Mouse (Mus musculus) ES-Bruce4 (cell line): ENCODE measurements around the gene Pik3c2b. TPM values are rescaled to one million over a fixed set of nuclear protein-coding genes. Genes with fewer than 3 reads are reported as not detected.
"Not testable (repeated sequence)": the region's sequence is repeated elsewhere in the genome, so short reads cannot be mapped to it uniquely, and the experiment has no call there.

Experiments used
- H3K27ac ChIP-seq: 2 replicates; pipeline ENCODE4 v1.5.1; 2012; ENCODE audit warnings: low read length, inconsistent platforms; ENCODE audit not compliant: insufficient read depth
- H3K27me3 ChIP-seq: 2 replicates; pipeline ENCODE4 v1.6.1; 2012; ENCODE audit warnings: mild to moderate bottlenecking, low read length, inconsistent platforms; ENCODE audit not compliant: control insufficient read depth, poor library complexity, insufficient read depth, severe bottlenecking
- H3K36me3 ChIP-seq: 2 replicates; pipeline ENCODE4 v1.6.1; 2012; ENCODE audit warnings: inconsistent platforms, mild to moderate bottlenecking, low read length, moderate library complexity; ENCODE audit not compliant: control insufficient read depth, poor library complexity, insufficient read depth, severe bottlenecking
- H3K4me1 ChIP-seq: one replicate; pipeline ENCODE4 v1.8.1; 2011; ENCODE audit warnings: low read length; ENCODE audit not compliant: control insufficient read depth, insufficient read depth
- H3K4me3 ChIP-seq: 2 replicates; pipeline ENCODE4 v1.5.1; 2011; ENCODE audit warnings: low read depth, mild to moderate bottlenecking, low read length
- H3K9ac ChIP-seq: 2 replicates; pipeline ENCODE4 v1.6.1; 2012; ENCODE audit warnings: low read depth, mild to moderate bottlenecking, inconsistent platforms; ENCODE audit not compliant: poor library complexity, severe bottlenecking
- H3K9me3 ChIP-seq: replicated peaks from 2 replicates; pipeline ENCODE4 v1.6.1; 2012; ENCODE audit warnings: mild to moderate bottlenecking, low read length, inconsistent platforms; ENCODE audit not compliant: control insufficient read depth, poor library complexity, insufficient read depth, severe bottlenecking
- CTCF ChIP-seq: IDR thresholded peaks from one replicate; pipeline ENCODE4 v1.8.1; 2011; ENCODE audit warnings: low read depth, low read length
- EP300 ChIP-seq: IDR thresholded peaks from 2 replicates; pipeline ENCODE4 v1.6.1; 2011; ENCODE audit warnings: low read depth, low read length; ENCODE audit not compliant: insufficient read depth
- POLR2A ChIP-seq: IDR thresholded peaks from one replicate; pipeline ENCODE4 v1.8.1; 2011; ENCODE audit warnings: low read length; ENCODE audit not compliant: insufficient read depth
- polyA plus RNA-seq: library from polyadenylated mRNA; stranded (reverse); fragments of >200 nt; gene quantifications from 2 replicates; pipeline ENCODE4 v1.2.4, GENCODE M21; 2011; ENCODE audit warnings: low read depth; ENCODE audit not compliant: missing spikeins, insufficient read depth, insufficient read length

The Pik3c2b gene
- polyA plus RNA-seq, 1 experiment: 6.0 TPM

GRCm38 (mm10) chr1:133030461-133030860, 15.0 kb upstream of the Pik3c2b start, which contains the start of gene Mdm4:
Gene Mdm4, minus strand, starts transcription at chr1:133030561.
- no peak within 1 kb of the TSS for H3K9ac ChIP-seq
- no peaks in the 10 kb centered on the region for H3K27me3 ChIP-seq

GRCm38 (mm10) chr1:133032981-133033315, 12.5 kb upstream of the Pik3c2b start:
- Histone ChIP-seq H3K4me3 (peak overlapping the region; percentile 84; the same call in 1 of the 2 replicates), H3K27ac (no peak overlapping the region), H3K9me3 (no peaks in the 10 kb centered on the region), H3K4me1 (no peaks in the 10 kb centered on the region), H3K36me3 (no peaks in the 10 kb centered on the region), H3K9ac (peak overlapping the region; percentile 64), H3K27me3 (no peaks in the 10 kb centered on the region)
- TF ChIP-seq CTCF (no peak), POLR2A (no peak), EP300 (no peak)

More at GRCm38 (mm10) chr1:133030461-133030860, 15.0 kb upstream of the Pik3c2b start, which contains the start of gene Mdm4:
- TF ChIP-seq CTCF: no peak
- no peak for TF ChIP-seq EP300
- no peak for TF ChIP-seq POLR2A
- Histone ChIP-seq H3K4me3 (no peak within 1 kb of the TSS), H3K4me1 (no peaks in the 10 kb centered on the region), H3K9me3 (no peaks in the 10 kb centered on the region), H3K36me3 (no peaks in the 10 kb centered on the region), H3K27ac (no peak within 1 kb of the TSS)

- Histone ChIP-seq H3K9me3 (no peaks in the 10 kb centered on the region), H3K4me1 (no peaks in the 10 kb centered on the region), H3K27me3 (no peaks in the 10 kb centered on the region), H3K9ac (peak overlapping the region; percentile 64), H3K36me3 (no peaks in the 10 kb centered on the region), H3K4me3 (peak overlapping the region; percentile 84), H3K27ac (0 out of 2 replicates have a peak overlapping the region, but pooled peaks have one; percentile 17)
- TF ChIP-seq EP300 (no peak), POLR2A (no peak), CTCF (no peak)
These were observed 12.0 kb upstream of the Pik3c2b start for GRCm38 (mm10) chr1:133033316-133034090.

- H3K4me1 ChIP-seq: no peaks in the 10 kb centered on the region
- no peaks in the 10 kb centered on the region for H3K36me3 ChIP-seq
- 0 out of 2 replicates have a peak overlapping the region, but pooled peaks have one; percentile 17 for H3K27ac ChIP-seq
- no peaks in the 10 kb centered on the region for H3K9me3 ChIP-seq
- TF ChIP-seq POLR2A (no peak), EP300 (no peak), CTCF (no peak)
- no peaks in the 10 kb centered on the region for H3K27me3 ChIP-seq
- H3K4me3 ChIP-seq: peak overlapping the region; percentile 21; the same call in 1 of the 2 replicates
- H3K9ac ChIP-seq: peak overlapping the region; percentile 64
These were observed 11.4 kb upstream of the Pik3c2b start for GRCm38 (mm10) chr1:133034091-133034460.

GRCm38 (mm10) chr1:133034682-133035081, 10.8 kb upstream of the Pik3c2b start:
- H3K9ac ChIP-seq, H3K27me3 ChIP-seq, H3K9me3 ChIP-seq, H3K4me3 ChIP-seq, H3K4me1 ChIP-seq, H3K36me3 ChIP-seq, H3K27ac ChIP-seq: not testable (repeated sequence)

- H3K27me3 ChIP-seq: no peaks in the 10 kb centered on the region
- H3K9ac ChIP-seq: no peak overlapping the region
- H3K9me3 ChIP-seq: no peaks in the 10 kb centered on the region
- TF ChIP-seq EP300 (no peak), CTCF (peak; percentile 13), POLR2A (no peak)
- no peaks in the 10 kb centered on the region for H3K4me1 ChIP-seq
- no peak overlapping the region for H3K4me3 ChIP-seq
- H3K27ac ChIP-seq: no peak overlapping the region
- H3K36me3 ChIP-seq: no peaks in the 10 kb centered on the region
These were observed 5.9 kb upstream of the Pik3c2b start for GRCm38 (mm10) chr1:133039505-133039949.
